Mouse (Mus musculus): ENCODE results near the gene Sf3a3. TPM values are rescaled to one million over a fixed set of nuclear protein-coding genes. Genes with fewer than 3 reads are reported as not detected.
"Not testable (repeated sequence)": the region's sequence is repeated elsewhere in the genome, so short reads cannot be mapped to it uniquely, and the experiment has no call there.

The Sf3a3 gene
- polyA plus RNA-seq, 1 experiment, result 29.0 TPM

- TF ChIP-seq FLI1 (IDR thresholded peaks at IDR 0.05; ENCODE audit: low read length), result no peak
- Histone ChIP-seq H3K9me3 (no peaks in the 10 kb centered on the region), H3K4me3 (replicated peaks) (peak overlapping the region; percentile 91), H3K27me3 (replicated peaks) (no peaks in the 10 kb centered on the region), H3K4me1 (peaks cover 94% of the 10 kb centered on the region), H3K36me3 (replicated peaks; ENCODE audit: low read length) (peaks cover 50% of the 10 kb centered on the region)
Observed at GRCm38 (mm10) chr4:124705661-124706269, 8.8 kb upstream of the Sf3a3 start.

DNA sequence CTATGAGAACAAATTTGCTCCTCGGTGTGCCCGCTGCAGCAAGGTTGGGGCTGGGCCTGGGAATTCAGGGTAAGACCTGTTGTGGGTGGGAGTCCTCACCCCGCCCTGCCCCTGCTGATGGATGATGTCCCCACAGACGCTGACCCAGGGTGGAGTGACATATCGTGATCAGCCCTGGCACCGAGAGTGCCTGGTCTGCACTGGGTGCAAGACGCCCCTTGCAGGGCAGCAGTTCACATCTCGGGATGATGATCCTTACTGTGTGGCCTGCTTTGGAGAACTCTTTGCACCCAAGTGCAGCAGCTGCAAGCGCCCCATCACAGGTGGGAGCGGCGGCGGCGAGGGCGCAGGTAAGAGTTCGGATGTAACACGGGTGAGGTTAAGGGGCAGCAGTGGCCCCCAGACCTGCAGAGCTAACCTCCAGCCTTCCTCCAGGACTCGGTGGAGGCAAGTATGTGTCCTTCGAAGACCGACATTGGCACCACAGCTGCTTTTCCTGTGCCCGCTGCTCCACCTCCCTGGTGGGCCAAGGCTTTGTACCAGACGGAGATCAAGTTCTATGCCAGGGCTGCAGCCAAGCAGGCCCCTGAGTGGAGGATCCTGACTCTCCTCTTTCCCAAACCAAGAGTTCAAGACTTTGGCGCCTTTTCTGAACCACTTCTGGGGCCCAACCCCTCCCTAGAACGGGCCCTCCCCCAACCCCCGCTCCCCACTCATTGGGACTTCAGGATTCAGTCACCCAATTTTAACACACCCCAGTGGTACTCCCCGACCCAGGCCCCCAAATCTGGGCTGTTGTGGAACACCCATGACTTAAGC lies 7.0 kb upstream of the Sf3a3 start:
- peaks cover 88% of the 10 kb centered on the region for H3K4me1 ChIP-seq

DNA sequence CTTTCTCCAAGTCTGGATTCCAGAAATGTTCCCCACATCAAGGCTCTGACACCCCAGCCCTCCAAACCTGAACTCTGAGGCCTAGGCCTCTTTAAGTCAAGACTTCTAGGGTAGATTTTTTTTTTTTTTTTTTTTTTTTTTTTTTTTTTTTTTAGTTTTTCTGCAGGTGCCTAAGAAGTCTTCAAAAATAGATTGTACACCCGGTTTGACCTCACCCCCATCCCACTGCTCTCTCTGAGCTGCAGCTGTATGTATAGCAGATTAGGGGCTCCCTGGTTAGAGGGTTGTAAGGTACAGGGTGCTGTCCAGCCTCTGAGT lies 6.4 kb upstream of the Sf3a3 start:
- peaks cover 50% of the 10 kb centered on the region for H3K36me3 ChIP-seq (replicated peaks; ENCODE audit: low read length)
- peak overlapping the region; percentile 92 for H3K4me3 ChIP-seq (replicated peaks)
- not testable (repeated sequence) for H3K27me3 ChIP-seq (replicated peaks); H3K9me3 ChIP-seq
- peaks cover 84% of the 10 kb centered on the region for H3K4me1 ChIP-seq

More for the DNA sequence above, 7.0 kb upstream of the Sf3a3 start:
- H3K4me3 ChIP-seq (replicated peaks); H3K9me3 ChIP-seq; H3K27me3 ChIP-seq (replicated peaks): not testable (repeated sequence)
- peaks cover 50% of the 10 kb centered on the region for H3K36me3 ChIP-seq (replicated peaks; ENCODE audit: low read length)

DNA sequence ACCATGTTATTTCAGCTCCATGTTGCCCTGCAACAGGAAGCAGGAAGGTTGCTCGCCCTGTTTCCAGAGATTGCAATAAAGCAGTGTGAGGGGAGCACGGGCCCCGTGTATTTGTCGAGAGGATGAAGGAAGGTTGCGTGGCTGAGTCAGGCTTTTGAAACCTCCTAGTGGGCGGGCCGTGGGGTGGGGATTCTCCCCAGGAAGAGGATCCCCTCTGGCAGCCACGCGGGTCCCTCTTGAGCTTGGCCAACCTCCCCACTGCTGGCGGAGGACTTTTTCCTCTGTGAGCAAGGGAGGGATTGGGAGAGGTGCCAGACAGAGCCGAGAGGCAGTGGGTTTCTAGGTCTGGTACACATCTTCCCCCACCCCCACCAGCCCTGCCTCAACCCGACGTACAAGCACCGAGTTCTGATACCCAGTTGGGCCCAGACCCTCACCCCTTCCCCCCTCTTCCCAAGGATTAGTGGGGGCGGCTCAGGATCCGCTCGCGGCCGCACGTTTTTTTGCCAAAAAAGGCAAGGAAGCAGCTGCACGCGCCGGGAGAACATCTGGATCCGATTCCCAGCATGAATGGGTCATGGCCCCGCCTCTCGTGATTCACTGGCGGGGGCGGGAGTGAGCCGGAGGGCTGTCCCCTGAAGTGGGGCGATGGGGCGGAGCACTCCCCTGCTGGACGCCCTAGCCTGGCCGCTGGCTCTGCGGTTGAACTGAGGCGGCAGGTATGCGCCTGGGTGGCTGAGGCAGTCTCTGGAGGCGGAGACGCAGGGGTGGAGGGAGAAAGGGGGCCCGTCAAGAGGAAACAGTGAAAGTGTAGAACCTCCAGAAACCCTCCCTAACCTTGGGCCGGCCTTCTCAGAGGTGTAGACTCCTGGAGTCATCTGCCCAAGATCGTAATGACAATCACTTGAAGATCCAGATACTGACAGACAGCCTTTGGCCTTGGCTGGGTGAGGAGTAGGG lies 5.8 kb upstream of the Sf3a3 start:
- Histone ChIP-seq H3K36me3 (replicated peaks; ENCODE audit: low read length) (peaks cover 44% of the 10 kb centered on the region), H3K4me3 (replicated peaks) (peak overlapping the region; percentile 92), H3K4me1 (peaks cover 82% of the 10 kb centered on the region), H3K9me3 (no peaks in the 10 kb centered on the region), H3K27me3 (replicated peaks) (no peaks in the 10 kb centered on the region)
- TF ChIP-seq FLI1 (IDR thresholded peaks at IDR 0.05; ENCODE audit: low read length), result no peak
- no peak for TF ChIP-seq GATA1 (IDR thresholded peaks at IDR 0.05; ENCODE audit: borderline replicate concordance, low read length)

DNA sequence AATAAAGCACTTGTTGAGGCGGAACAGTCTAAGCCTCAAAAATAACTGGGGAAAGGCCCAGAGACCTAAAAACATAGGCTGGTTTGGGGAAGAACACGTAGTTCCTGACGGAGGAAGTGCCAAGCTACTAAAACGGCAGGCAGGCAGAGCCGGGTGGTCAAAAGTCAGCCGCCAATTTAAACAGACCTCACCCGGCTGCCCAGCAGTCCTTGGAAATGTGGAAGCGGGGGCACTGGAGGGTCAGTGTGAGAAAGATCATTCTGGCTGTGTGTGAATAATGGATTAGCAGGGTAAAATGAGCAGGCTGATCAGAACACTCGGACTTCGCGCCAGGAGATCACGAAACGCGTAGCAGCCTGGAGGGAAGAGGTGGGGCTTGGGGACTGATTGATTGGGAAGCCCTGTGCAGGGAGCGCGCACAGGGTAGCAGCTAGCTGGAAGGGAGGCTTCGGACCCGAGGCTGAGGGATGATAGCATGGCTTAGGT lies 4.6 kb upstream of the Sf3a3 start:
- H3K4me1 ChIP-seq, result peaks cover 75% of the 10 kb centered on the region
- H3K36me3 ChIP-seq (replicated peaks; ENCODE audit: low read length), result peaks cover 32% of the 10 kb centered on the region
- no peaks in the 10 kb centered on the region for H3K9me3 ChIP-seq
- TF ChIP-seq GATA1 (IDR thresholded peaks at IDR 0.05; ENCODE audit: borderline replicate concordance, low read length) (no peak), FLI1 (IDR thresholded peaks at IDR 0.05; ENCODE audit: low read length) (no peak)
- peak overlapping the region; percentile 92 for H3K4me3 ChIP-seq (replicated peaks)
- no peaks in the 10 kb centered on the region for H3K27me3 ChIP-seq (replicated peaks)

GRCm38 (mm10) chr4:124710776-124711291 lies 3.7 kb upstream of the Sf3a3 start:
- Histone ChIP-seq H3K27me3 (replicated peaks) (no peaks in the 10 kb centered on the region), H3K36me3 (replicated peaks; ENCODE audit: low read length) (peaks cover 25% of the 10 kb centered on the region), H3K4me1 (peaks cover 75% of the 10 kb centered on the region), H3K9me3 (no peaks in the 10 kb centered on the region), H3K4me3 (replicated peaks) (peak overlapping the region; percentile 84)
- TF ChIP-seq FLI1 (IDR thresholded peaks at IDR 0.05; ENCODE audit: low read length) (no peak), GATA1 (IDR thresholded peaks at IDR 0.05; ENCODE audit: borderline replicate concordance, low read length) (no peak)

GRCm38 (mm10) chr4:124712618-124713017 lies 2.0 kb upstream of the Sf3a3 start:
- TF ChIP-seq FLI1 (IDR thresholded peaks at IDR 0.05; ENCODE audit: low read length), result no peak
- TF ChIP-seq GATA1 (IDR thresholded peaks at IDR 0.05; ENCODE audit: borderline replicate concordance, low read length), result no peak
- no peaks in the 10 kb centered on the region for H3K9me3 ChIP-seq
- H3K27me3 ChIP-seq (replicated peaks), result no peaks in the 10 kb centered on the region
- H3K36me3 ChIP-seq (replicated peaks; ENCODE audit: low read length), result peaks cover 23% of the 10 kb centered on the region
- no peak overlapping the region for H3K4me3 ChIP-seq (replicated peaks)
- H3K4me1 ChIP-seq, result peaks cover 63% of the 10 kb centered on the region

- not testable (repeated sequence) for H3K27me3 ChIP-seq (replicated peaks); H3K4me3 ChIP-seq (replicated peaks); H3K9me3 ChIP-seq
- Histone ChIP-seq H3K36me3 (replicated peaks; ENCODE audit: low read length) (peaks cover 30% of the 10 kb centered on the region), H3K4me1 (peaks cover 51% of the 10 kb centered on the region)
Observed at GRCm38 (mm10) chr4:124713850-124714249, 726 bp upstream of the Sf3a3 start.

- peaks cover 79% of the 10 kb centered on the region for H3K36me3 ChIP-seq (replicated peaks; ENCODE audit: low read length)
- no peaks in the 10 kb centered on the region for H3K9me3 ChIP-seq
- peaks cover 19% of the 10 kb centered on the region for H3K4me1 ChIP-seq
- H3K27me3 ChIP-seq (replicated peaks), result no peaks in the 10 kb centered on the region
- TF ChIP-seq FLI1 (IDR thresholded peaks at IDR 0.05; ENCODE audit: low read length) (no peak), GATA1 (IDR thresholded peaks at IDR 0.05; ENCODE audit: borderline replicate concordance, low read length) (no peak)
- no peak overlapping the region for H3K4me3 ChIP-seq (replicated peaks)
Observed at GRCm38 (mm10) chr4:124719101-124719500, 4.5 kb downstream of the Sf3a3 start.

DNA sequence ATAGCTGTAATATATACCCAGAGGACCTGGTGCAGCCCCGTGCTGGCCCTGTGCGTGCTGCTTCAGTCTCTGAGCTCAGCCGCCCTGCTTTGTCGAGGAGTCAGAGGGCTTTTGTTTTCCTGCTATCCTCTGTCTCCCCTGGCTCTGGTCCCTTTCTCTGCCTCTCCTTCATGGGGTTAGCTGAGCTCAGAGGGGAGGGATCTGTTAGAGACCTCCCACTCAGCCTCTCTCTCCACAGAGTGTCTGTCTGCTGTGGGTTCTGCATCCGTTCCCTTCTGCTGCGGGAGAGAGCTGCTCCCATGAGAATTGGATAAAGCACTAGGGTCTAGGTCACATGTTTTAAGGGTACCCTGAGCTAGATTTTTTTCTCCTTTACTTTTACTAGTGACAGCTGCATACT lies 11.5 kb downstream of the Sf3a3 start:
- Histone ChIP-seq H3K27me3 (replicated peaks) (no peaks in the 10 kb centered on the region), H3K4me1 (peaks cover under 1% of the 10 kb centered on the region), H3K4me3 (replicated peaks) (no peak overlapping the region), H3K9me3 (no peaks in the 10 kb centered on the region), H3K36me3 (replicated peaks; ENCODE audit: low read length) (peaks cover 97% of the 10 kb centered on the region)
- TF ChIP-seq FLI1 (IDR thresholded peaks at IDR 0.05; ENCODE audit: low read length) (no peak), GATA1 (IDR thresholded peaks at IDR 0.05; ENCODE audit: borderline replicate concordance, low read length) (no peak)

All from megakaryocyte, embryonic 14.5 days (primary cell).